Mouse (Mus musculus): ENCODE results near the gene Ywhah. TPM values are rescaled to one million over a fixed set of nuclear protein-coding genes. Genes with fewer than 3 reads are reported as not detected.

Gene Ywhah
- polyA plus RNA-seq (2016; fragmentation: Nextera tagmentation; extraction: Ambion mirVana) = 440 and 451 TPM in 2 replicates

GRCm38 (mm10) chr5:33018561-33019425 is at the start of gene Ywhah:
TSS of gene Ywhah (plus strand) at chr5:33018816.
- no peaks in the 10 kb centered on the region for H3K9me3 ChIP-seq
- H3K36me3 ChIP-seq (replicated peaks) = peaks cover 29% of the 10 kb centered on the region
- peaks cover 25% of the 10 kb centered on the region for H3K4me1 ChIP-seq
- H3K27ac ChIP-seq = peak within 1 kb of the TSS; percentile 100
- under 1% methylated on average over 114 of the region's 121 CpGs for WGBS
- peak; percentile 94 for DNase-seq (ENCODE audit: extremely low spot score, low spot score)
- H3K4me3 ChIP-seq = peak within 1 kb of the TSS; percentile 94
- no peaks in the 10 kb centered on the region for H3K27me3 ChIP-seq (ENCODE audit: poor library complexity, severe bottlenecking)

- 88% methylated on average over 4 of the region's 4 CpGs for WGBS
These were observed 42.1 kb upstream of the Ywhah start for GRCm38 (mm10) chr5:32976541-32976940.

GRCm38 (mm10) chr5:32977179-32977578 is 41.4 kb upstream of the Ywhah start:
- Histone ChIP-seq H3K27me3 (ENCODE audit: poor library complexity, severe bottlenecking) (no peaks in the 10 kb centered on the region), H3K9me3 (no peaks in the 10 kb centered on the region), H3K27ac (no peak overlapping the region), H3K4me3 (no peak overlapping the region), H3K4me1 (no peaks in the 10 kb centered on the region), H3K36me3 (replicated peaks) (peaks cover 71% of the 10 kb centered on the region)
- DNase-seq (ENCODE audit: extremely low spot score, low spot score) = no peak

More at GRCm38 (mm10) chr5:32976541-32976940, 42.1 kb upstream of the Ywhah start:
- no peaks in the 10 kb centered on the region for H3K27me3 ChIP-seq (ENCODE audit: poor library complexity, severe bottlenecking)
- no peak overlapping the region for H3K27ac ChIP-seq
- peaks cover 69% of the 10 kb centered on the region for H3K36me3 ChIP-seq (replicated peaks)
- no peaks in the 10 kb centered on the region for H3K9me3 ChIP-seq
- H3K4me1 ChIP-seq = no peaks in the 10 kb centered on the region
- no peak overlapping the region for H3K4me3 ChIP-seq
- no peak for DNase-seq (ENCODE audit: extremely low spot score, low spot score)

- Histone ChIP-seq H3K27me3 (ENCODE audit: poor library complexity, severe bottlenecking) (no peaks in the 10 kb centered on the region), H3K36me3 (replicated peaks) (peaks cover 88% of the 10 kb centered on the region), H3K4me1 (0 out of 2 replicates have a peak, but pooled peaks cover 5% of the 10 kb centered on the region), H3K4me3 (no peak overlapping the region), H3K27ac (no peak overlapping the region), H3K9me3 (no peaks in the 10 kb centered on the region; the same call in 1 of the 2 replicates)
- DNase-seq (ENCODE audit: extremely low spot score, low spot score) = no peak
- 84% methylated on average over 1 of the region's 1 CpGs for WGBS
These were observed 33.2 kb upstream of the Ywhah start for GRCm38 (mm10) chr5:32985379-32985778.

- Histone ChIP-seq H3K27ac (no peak overlapping the region), H3K36me3 (replicated peaks) (peaks cover 72% of the 10 kb centered on the region)
- 87% methylated on average over 1 of the region's 1 CpGs for WGBS
These were observed 30.7 kb upstream of the Ywhah start for GRCm38 (mm10) chr5:32987873-32988272.

GRCm38 (mm10) chr5:32989959-32990640 is 28.5 kb upstream of the Ywhah start:
- H3K27me3 ChIP-seq (ENCODE audit: poor library complexity, severe bottlenecking) = no peaks in the 10 kb centered on the region
- no peak overlapping the region for H3K27ac ChIP-seq
- H3K9me3 ChIP-seq = no peaks in the 10 kb centered on the region; the same call in 1 of the 2 replicates
- 78% methylated on average over 13 of the region's 13 CpGs for WGBS
- peaks cover 49% of the 10 kb centered on the region for H3K36me3 ChIP-seq (replicated peaks)
- H3K4me3 ChIP-seq = no peak overlapping the region
- no peak for DNase-seq (ENCODE audit: extremely low spot score, low spot score)
- H3K4me1 ChIP-seq = 0 out of 2 replicates have a peak, but pooled peaks cover 15% of the 10 kb centered on the region

More at GRCm38 (mm10) chr5:32987873-32988272, 30.7 kb upstream of the Ywhah start:
- DNase-seq (ENCODE audit: extremely low spot score, low spot score) = no peak
- H3K27me3 ChIP-seq (ENCODE audit: poor library complexity, severe bottlenecking) = no peaks in the 10 kb centered on the region
- 0 out of 2 replicates have a peak, but pooled peaks cover 9% of the 10 kb centered on the region for H3K4me1 ChIP-seq
- no peaks in the 10 kb centered on the region; the same call in 1 of the 2 replicates for H3K9me3 ChIP-seq
- H3K4me3 ChIP-seq = no peak overlapping the region

- 86% methylated on average over 8 of the region's 8 CpGs for WGBS
- no peaks in the 10 kb centered on the region for H3K27me3 ChIP-seq (ENCODE audit: poor library complexity, severe bottlenecking)
- H3K4me1 ChIP-seq = 0 out of 2 replicates have a peak, but pooled peaks cover 15% of the 10 kb centered on the region
- DNase-seq (ENCODE audit: extremely low spot score, low spot score) = no peak
- H3K4me3 ChIP-seq = no peak overlapping the region
- peaks cover 39% of the 10 kb centered on the region for H3K36me3 ChIP-seq (replicated peaks)
- H3K9me3 ChIP-seq = no peaks in the 10 kb centered on the region; the same call in 1 of the 2 replicates
- no peak overlapping the region for H3K27ac ChIP-seq
These were observed 27.5 kb upstream of the Ywhah start for GRCm38 (mm10) chr5:32991152-32991551.

- WGBS = 66% methylated on average over 2 of the region's 2 CpGs
- H3K4me1 ChIP-seq = peaks cover 18% of the 10 kb centered on the region; the same call in 1 of the 2 replicates
- H3K27me3 ChIP-seq (ENCODE audit: poor library complexity, severe bottlenecking) = no peaks in the 10 kb centered on the region
- H3K4me3 ChIP-seq = no peak overlapping the region
- H3K9me3 ChIP-seq = no peaks in the 10 kb centered on the region; the same call in 1 of the 2 replicates
- DNase-seq (ENCODE audit: extremely low spot score, low spot score) = no peak
- no peak overlapping the region for H3K27ac ChIP-seq
- H3K36me3 ChIP-seq (replicated peaks) = peaks cover 7% of the 10 kb centered on the region
These were observed 24.1 kb upstream of the Ywhah start for GRCm38 (mm10) chr5:32994471-32994870.

GRCm38 (mm10) chr5:32995756-32996155 is 22.9 kb upstream of the Ywhah start:
- 84% methylated on average over 4 of the region's 4 CpGs for WGBS
- no peak overlapping the region for H3K4me3 ChIP-seq
- H3K36me3 ChIP-seq (replicated peaks) = peaks cover 5% of the 10 kb centered on the region
- no peak for DNase-seq (ENCODE audit: extremely low spot score, low spot score)
- H3K4me1 ChIP-seq = peaks cover 9% of the 10 kb centered on the region; the same call in 1 of the 2 replicates
- H3K27me3 ChIP-seq (ENCODE audit: poor library complexity, severe bottlenecking) = no peaks in the 10 kb centered on the region
- no peaks in the 10 kb centered on the region for H3K9me3 ChIP-seq
- H3K27ac ChIP-seq = no peak overlapping the region

- Histone ChIP-seq H3K36me3 (replicated peaks) (no peaks in the 10 kb centered on the region), H3K9me3 (no peaks in the 10 kb centered on the region), H3K27ac (no peak overlapping the region), H3K27me3 (ENCODE audit: poor library complexity, severe bottlenecking) (no peaks in the 10 kb centered on the region), H3K4me3 (no peak overlapping the region), H3K4me1 (peaks cover 9% of the 10 kb centered on the region; the same call in 1 of the 2 replicates)
- DNase-seq (ENCODE audit: extremely low spot score, low spot score) = no peak
- WGBS = 96% methylated on average over 1 of the region's 1 CpGs
These were observed 22.1 kb upstream of the Ywhah start for GRCm38 (mm10) chr5:32996560-32996959.

GRCm38 (mm10) chr5:32997686-32998085 is 20.9 kb upstream of the Ywhah start:
- H3K4me1 ChIP-seq = peaks cover 9% of the 10 kb centered on the region; the same call in 1 of the 2 replicates
- H3K27ac ChIP-seq = no peak overlapping the region
- H3K4me3 ChIP-seq = no peak overlapping the region
- no peak for DNase-seq (ENCODE audit: extremely low spot score, low spot score)
- H3K9me3 ChIP-seq = no peaks in the 10 kb centered on the region
- no peaks in the 10 kb centered on the region for H3K36me3 ChIP-seq (replicated peaks)
- WGBS = 68% methylated on average over 4 of the region's 4 CpGs
- H3K27me3 ChIP-seq (ENCODE audit: poor library complexity, severe bottlenecking) = no peaks in the 10 kb centered on the region

GRCm38 (mm10) chr5:32998783-32999182 is 19.8 kb upstream of the Ywhah start:
- DNase-seq (ENCODE audit: extremely low spot score, low spot score) = no peak
- Histone ChIP-seq H3K27me3 (ENCODE audit: poor library complexity, severe bottlenecking) (no peaks in the 10 kb centered on the region), H3K36me3 (replicated peaks) (no peaks in the 10 kb centered on the region), H3K4me1 (peaks cover 9% of the 10 kb centered on the region; the same call in 1 of the 2 replicates), H3K9me3 (no peaks in the 10 kb centered on the region), H3K27ac (no peak overlapping the region), H3K4me3 (no peak overlapping the region)
- WGBS = 94% methylated on average over 4 of the region's 4 CpGs
